Mouse (Mus musculus) kidney, adult 11 months (tissue): Measurements from ENCODE around the gene Npm3.
A peak's percentile ranks its signal among the peaks of the same experiment; 100 is the strongest.

ENCODE experiments used
- DNase-seq: peaks from one replicate; pipeline ENCODE4 v3.0.0; 2022

Npm3 gene

DNA sequence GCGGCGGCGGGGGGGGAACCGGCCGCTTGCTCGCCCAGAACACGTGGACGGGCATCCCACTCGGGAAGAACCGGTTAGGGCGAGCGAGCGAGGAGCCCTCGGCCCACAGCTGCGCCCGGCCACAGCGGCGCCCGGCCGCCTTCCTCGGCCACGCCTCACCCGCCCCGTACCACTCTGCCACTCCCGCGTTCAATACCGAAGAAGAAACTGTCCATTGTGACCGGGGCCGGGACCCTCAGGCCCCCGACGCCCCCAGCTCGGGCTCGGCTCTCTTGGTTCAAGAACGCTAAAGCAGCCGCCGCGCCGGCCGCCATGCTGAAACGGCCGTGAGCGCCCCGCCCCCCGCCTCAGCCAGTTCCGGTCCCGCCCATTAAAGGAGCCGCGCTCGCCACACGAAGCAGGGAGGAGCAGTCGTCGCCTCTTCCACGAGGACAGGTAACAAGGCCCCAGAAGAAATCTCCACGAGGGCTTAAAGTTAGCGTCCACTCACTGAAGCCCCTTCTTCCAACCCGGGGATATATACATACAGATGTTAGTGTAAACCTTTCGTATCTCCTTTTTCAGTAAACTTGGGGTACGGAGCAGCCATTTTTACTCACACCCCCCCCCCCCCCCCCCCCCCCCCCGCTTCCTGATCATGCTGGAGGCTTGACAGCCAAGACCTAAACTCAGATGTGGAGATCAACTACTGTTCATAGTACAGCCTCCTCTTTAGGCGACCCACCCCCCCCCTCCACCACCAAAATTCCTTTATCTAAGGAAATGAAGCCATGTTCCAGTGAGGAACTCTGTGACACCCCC is at the start of gene Npm3:
Gene Npm3, minus strand, starts transcription at position 349 of the 801 bp plus-strand sequence.
- peak; percentile 75 for DNase-seq

GRCm38 (mm10) chr19:45796879-45797278 is 47.5 kb upstream of the Npm3 start:
- no peak for DNase-seq

- DNase-seq: no peak
Observed at GRCm38 (mm10) chr19:45796061-45796556, 46.7 kb upstream of the Npm3 start.

DNA sequence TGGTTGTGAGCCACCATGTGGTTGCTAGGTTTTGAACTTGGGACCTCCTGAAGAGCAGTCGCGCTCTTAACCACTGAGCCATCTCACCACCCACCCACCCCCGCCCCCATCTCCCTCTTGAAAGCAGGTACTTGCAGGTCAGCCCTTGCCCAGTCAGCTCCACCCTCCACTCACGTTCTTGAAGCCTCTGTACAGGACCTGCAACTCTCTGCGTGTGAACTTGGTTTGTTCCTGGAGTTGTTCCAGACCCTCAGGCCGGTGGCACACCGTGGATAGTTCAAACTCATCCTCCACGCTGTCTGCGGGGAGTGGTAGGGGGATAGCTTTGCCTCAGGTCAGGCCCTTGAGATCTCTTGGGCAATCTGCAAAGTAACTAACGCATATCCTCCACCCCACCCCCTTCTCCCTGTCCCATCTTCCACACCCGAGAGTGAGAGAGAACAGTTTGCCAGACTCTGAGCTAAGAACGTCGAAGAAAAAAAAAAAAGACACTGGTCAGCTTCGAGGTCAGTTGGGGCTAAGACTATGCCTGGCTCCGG is 46.1 kb upstream of the Npm3 start:
- DNase-seq: no peak

GRCm38 (mm10) chr19:45794718-45795117 is 45.3 kb upstream of the Npm3 start:
- no peak for DNase-seq

GRCm38 (mm10) chr19:45792404-45792803 is 43.0 kb upstream of the Npm3 start:
- DNase-seq: no peak

DNA sequence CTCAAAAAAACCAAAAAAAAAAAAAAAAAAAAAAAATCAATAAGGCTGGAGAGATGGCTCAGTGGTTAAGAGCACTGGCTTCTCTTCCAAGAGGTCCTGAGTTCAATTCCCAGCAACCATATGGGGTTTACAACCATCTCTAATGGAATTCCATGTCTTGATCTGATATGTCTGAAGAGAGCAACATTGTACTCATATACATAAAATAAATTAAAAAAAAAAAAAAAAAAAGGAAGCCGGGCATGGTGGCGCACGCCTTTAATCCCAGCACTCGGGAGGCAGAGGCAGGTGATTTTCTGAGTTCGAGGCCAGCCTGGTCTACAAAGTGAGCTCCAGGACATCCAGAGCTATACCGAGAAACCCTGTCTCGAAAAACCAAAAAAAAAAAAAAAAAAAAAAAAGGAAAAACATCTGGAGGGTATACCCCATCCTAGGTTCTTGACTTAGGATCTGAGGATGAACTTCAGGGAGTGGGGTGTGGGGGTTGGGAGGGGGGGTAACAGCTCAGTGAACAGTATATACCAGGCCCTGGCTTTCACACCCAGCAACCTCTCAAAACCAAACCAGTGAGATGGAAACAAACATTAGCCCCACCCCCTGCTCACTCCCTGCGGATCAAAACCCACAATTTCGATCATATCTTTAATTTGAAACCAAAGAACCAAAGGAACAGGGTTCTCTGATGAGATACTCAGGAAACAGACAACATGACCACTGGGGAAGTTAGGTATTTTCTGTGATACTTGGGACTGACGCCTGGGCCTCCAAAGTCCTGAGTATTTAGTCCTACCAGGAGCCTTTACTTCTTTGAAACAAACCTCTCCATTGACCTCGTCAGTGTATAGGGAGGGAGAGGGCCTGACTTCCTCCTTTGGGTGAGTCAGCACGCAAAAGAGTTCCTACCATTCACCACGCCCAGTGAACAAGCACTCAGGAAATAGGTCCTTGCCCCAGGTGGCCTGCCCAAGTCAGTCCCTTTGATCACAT is 40.8 kb upstream of the Npm3 start:
- no peak for DNase-seq

DNA sequence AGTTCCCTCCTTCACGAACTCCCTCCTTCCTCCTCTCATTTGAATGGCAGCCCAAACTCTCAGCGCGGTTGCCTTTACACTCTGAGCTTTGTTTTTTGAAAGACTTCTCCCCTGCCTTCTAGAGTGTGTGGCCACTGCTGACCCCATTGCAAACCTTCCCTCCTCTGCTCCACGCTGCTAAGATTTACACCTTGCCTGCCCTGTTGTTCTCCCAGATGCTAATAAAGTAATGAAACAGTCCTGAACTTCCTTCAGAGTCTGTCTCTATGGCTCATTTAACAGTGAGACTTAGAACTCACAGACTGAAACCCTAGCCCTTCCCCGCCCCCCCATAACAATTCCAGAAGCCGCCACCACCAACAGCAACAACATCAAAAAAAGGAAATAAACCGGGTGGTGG is 40.0 kb upstream of the Npm3 start:
- no peak for DNase-seq

DNA sequence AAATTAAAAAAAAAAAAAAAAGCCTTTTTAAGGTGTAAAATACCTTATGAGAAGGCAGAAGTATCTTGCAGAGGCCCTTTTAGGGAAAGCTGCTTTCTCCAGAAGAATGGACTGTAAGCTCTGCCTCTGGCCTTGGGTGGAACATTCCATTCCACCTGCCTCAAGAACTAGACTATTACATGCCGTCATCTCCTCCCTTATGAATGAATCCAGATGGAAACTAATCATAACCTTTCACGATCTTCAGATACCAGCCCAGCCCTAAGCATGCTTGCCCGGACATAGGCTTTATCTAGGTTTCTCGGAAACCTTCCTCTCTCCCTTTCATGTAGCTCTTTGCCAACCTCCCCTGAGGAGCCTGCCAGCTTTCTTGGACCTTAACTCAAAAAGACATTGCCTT is 38.9 kb upstream of the Npm3 start:
- DNase-seq: no peak

DNA sequence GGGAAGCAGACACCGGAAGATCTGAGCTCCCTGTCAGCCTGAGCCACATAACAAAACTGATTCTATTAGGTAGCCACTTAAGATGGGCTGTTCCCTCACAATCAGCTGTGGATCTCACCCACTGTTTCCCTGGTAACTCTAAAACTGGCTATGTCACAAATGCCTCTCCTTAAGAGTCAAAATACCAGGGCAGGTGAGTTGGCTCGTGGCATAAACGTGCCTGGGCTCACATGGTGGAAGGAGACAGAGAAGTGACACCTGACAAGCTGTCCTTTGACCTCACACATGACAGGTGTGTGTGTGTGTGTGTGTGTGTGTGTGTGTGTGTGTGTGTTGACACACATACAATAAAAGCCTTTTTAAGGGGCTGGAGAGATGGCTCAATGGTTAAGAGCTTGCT is 38.1 kb upstream of the Npm3 start:
- no peak for DNase-seq

GRCm38 (mm10) chr19:45785470-45785869 is 36.1 kb upstream of the Npm3 start:
- DNase-seq: no peak

GRCm38 (mm10) chr19:45783933-45784576 is 34.7 kb upstream of the Npm3 start:
- DNase-seq: peak; percentile 20

DNA sequence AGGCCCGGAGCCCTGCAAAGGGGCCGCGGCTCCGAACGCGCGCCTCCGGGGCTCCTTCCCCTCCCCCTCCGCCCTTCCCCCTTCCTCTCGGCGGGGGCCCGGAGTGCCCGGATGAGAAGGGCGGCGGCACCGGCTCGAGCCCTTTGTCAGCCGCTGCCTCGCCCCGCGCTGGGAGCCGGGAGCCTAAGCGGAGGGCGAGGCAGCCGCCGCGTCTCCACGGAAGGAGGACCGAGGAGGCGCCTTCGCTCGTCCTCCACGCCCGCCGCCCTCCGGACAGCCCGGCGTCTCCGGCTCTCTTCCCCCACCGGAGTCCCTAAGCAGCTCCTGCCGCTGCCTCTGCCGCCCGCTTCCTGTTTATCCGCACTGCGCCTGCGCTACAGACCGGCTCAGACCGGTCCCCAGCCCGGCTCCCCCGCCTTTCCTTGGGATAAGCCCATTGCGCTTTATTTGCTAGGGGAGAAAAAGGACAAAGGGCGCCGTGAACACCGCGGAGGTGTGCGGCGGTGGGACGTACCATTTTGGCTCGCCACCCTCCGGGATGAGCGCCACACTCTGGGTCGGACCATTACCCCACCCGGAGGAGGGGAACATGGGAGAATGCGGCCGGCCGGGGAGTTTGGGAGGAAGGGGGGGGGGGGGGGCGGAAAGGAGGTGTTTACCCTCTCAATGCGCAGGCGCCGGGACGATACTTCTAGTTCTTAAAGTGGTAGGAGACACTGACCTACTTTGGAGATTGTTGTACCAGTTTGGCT is 34.0 kb upstream of the Npm3 start, which contains the start of gene Mgea5:
Gene Mgea5, minus strand, starts transcription at position 657 of the 752 bp plus-strand sequence.
- peak; percentile 99 for DNase-seq

GRCm38 (mm10) chr19:45782315-45783001 is 33.1 kb upstream of the Npm3 start:
- DNase-seq: peak; percentile 76

- no peak for DNase-seq
Observed at GRCm38 (mm10) chr19:45781676-45782075, 32.3 kb upstream of the Npm3 start.

DNA sequence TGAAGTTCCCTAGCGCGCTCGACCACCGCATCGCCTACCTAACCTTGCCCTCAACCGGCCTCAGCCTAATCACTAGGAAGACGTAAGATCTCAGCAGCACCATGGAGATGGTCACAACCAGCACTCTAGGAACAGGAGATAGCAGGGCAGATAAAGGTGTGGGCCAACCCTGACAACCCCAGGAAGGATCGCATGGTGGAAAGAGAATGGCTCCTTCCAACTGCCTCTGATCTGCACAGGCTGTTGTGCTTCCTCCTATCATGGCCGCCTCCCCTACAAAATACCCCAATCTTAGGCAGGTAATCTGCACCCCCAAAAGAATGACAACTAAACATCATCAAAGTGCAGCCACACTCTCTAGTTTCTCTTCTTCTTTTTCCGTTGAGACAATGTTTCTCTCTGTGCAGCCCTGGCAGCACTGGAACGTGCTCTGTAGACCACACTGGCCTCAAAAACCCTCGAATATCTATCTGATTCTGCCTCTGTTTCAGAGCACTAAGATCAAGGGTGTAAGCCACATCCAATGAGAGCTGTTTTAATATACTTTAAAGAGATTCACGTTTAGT is 31.0 kb upstream of the Npm3 start:
- no peak for DNase-seq

- no peak for DNase-seq
Observed at GRCm38 (mm10) chr19:45775486-45775885, 26.1 kb upstream of the Npm3 start.

DNA sequence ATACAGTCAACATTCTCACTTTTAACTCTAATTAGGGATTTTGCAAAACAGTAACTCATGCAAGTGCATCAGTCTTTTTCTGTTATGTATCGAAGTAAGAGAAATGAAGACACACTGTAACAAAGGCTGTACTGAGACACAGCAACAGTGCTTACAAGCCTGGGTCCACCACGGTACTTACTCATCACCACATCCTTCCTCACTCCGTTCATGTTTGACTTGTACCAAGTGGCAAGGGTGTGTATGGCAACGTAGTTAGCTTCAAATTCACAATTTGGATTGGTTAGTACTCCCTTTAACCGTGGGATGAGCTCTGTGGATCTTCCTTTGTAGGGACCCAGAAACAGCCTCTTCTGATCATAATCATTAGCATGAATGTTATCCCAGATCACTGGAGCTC is 22.1 kb upstream of the Npm3 start:
- no peak for DNase-seq

- no peak for DNase-seq
Observed at GRCm38 (mm10) chr19:45760810-45761209, 11.4 kb upstream of the Npm3 start.

GRCm38 (mm10) chr19:45758671-45759070 is 9.3 kb upstream of the Npm3 start:
- DNase-seq: no peak

- peak; percentile 44 for DNase-seq
Observed at GRCm38 (mm10) chr19:45753551-45753950, 4.2 kb upstream of the Npm3 start.
